Mouse (Mus musculus) kidney, embryonic 15.5 days (tissue): ENCODE data around the gene Tmem151b. TPM values are rescaled to one million over a fixed set of nuclear protein-coding genes. Genes with fewer than 3 reads are reported as not detected.

ENCODE experiments used
- ATAC-seq: fragments of 200-750 bp; cut with Nextera tagmentation; replicated peaks from 2 replicates; pipeline ENCODE4 v1.8.0; 2017; ENCODE audit warnings: moderate TSS enrichment; ENCODE audit not compliant: low FRiP score
- H3K27ac ChIP-seq: fragments of 300-500 bp; sonication (generic); 2 replicates; pipeline ENCODE4 v1.5.1; 2015; ENCODE audit warnings: mild to moderate bottlenecking, inconsistent platforms
- H3K27me3 ChIP-seq: fragments of 300-500 bp; sonication (generic); 2 replicates; pipeline ENCODE4 v1.6.1; 2015; ENCODE audit warnings: inconsistent platforms
- H3K36me3 ChIP-seq: fragments of 300-500 bp; sonication (generic); 2 replicates; pipeline ENCODE4 v1.6.1; 2015; ENCODE audit warnings: inconsistent platforms
- H3K4me1 ChIP-seq: fragments of 300-500 bp; sonication (generic); 2 replicates; pipeline ENCODE4 v1.6.1; 2015; ENCODE audit warnings: inconsistent platforms
- H3K4me2 ChIP-seq: fragments of 300-500 bp; sonication (generic); 2 replicates; pipeline ENCODE4 v1.6.1; 2015; ENCODE audit warnings: moderate library complexity, mild to moderate bottlenecking, inconsistent platforms
- H3K4me3 ChIP-seq: fragments of 300-500 bp; sonication (generic); replicated peaks from 2 replicates; pipeline ENCODE4 v1.5.1; 2015; ENCODE audit warnings: mild to moderate bottlenecking, inconsistent platforms
- H3K9ac ChIP-seq: fragments of 300-500 bp; sonication (generic); 2 replicates; pipeline ENCODE4 v1.6.1; 2015; ENCODE audit warnings: mild to moderate bottlenecking, inconsistent platforms
- H3K9me3 ChIP-seq: fragments of 300-500 bp; sonication (generic); replicated peaks from 2 replicates; pipeline ENCODE4 v1.6.1; 2016; ENCODE audit warnings: inconsistent platforms
- WGBS: fragments of 180-500 bp; shearing (Covaris S2); methylation state at CpG from one replicate; pipeline ENCODE4 v1.1.7; 2015; ENCODE audit warnings: mixed read lengths; 5-methylcytosine and 5-hydroxymethylcytosine counted together
- polyA plus RNA-seq: library from polyadenylated mRNA; unstranded; fragments of >200 nt; fragmentation: Nextera tagmentation; extraction: Ambion mirVana; gene quantifications from 2 replicates; pipeline ENCODE4 v1.2.1, GENCODE M21; 2015

Tmem151b gene
- polyA plus RNA-seq, 1 experiment from 2014 or later: 3.1 TPM

DNA sequence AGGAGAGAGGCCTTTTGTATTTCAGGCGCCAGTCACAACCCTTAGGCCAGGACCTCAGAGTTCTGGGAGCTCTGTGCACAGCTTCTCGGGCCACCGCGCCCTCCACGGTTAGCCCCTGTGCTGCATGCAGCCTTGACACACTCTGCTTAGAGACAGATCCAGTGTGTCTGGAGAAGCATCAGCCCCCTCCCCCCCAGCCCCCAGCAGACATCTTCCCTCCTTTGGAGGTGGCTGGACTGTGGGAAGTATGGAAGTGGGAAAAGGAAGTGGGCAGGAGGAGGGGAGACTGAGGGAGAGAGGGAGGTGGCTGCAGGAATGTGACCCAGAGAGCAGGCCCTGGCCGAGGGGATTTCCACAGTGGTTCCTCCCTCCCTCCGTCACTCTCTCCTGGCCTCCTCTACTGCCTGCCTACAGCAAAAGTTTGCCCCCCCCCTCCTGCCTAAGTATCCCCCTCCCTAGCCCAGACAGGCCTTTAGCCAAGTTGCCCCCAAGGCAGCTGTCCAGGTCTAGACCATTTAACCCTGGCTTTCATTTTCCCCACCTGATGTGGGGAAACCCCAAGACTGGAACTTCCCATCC lies 7.9 kb upstream of the Tmem151b start:
- ATAC-seq: no peak
- H3K36me3 ChIP-seq: no peaks in the 10 kb centered on the region
- peaks cover 32% of the 10 kb centered on the region for H3K27me3 ChIP-seq
- H3K27ac ChIP-seq: no peak overlapping the region
- H3K9me3 ChIP-seq: no peaks in the 10 kb centered on the region
- 61% methylated on average over 6 of the region's 7 CpGs for WGBS
- peak overlapping the region; percentile 74 for H3K4me2 ChIP-seq
- 0 out of 2 replicates have a peak overlapping the region, but pooled peaks have one; percentile 21 for H3K9ac ChIP-seq
- H3K4me3 ChIP-seq: peak overlapping the region; percentile 59; the same call in 1 of the 2 replicates
- H3K4me1 ChIP-seq: peaks cover 30% of the 10 kb centered on the region

DNA sequence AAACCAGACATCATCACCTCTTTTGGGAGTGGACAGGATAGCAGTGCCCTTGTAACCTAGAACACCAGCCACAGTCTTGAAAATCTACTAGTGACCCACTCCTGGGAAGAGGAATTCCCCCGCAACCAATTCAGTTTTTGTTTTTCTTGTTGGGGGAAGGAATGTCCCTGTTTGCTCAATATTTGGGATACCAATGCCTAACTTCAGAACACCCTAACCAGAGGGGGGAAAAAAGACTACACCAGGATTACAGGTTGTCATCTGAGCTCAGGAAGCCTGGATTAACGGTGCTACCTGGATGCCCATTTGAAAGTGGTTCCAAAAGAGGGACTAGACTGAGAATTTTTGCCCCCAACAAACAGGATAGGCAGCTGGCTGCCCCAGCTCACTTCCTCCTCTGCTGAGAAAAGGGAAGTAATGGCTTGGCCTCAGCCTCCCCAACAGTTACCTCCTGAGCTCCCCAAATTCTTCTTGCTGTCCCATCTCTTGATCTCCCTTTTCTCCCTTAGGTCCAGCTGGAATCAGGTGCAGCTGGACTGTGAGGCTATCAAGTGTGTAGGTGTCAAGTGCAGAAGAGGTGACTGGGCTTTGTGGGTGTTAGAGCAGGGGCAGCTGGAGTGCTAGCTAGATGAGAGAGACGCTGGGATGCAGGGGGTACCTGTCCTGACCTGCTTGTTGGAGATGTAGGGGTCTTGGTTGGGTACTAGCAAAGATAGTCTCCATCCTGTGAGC lies 7.2 kb upstream of the Tmem151b start:
- peak overlapping the region; percentile 59 for H3K4me3 ChIP-seq
- peaks cover 32% of the 10 kb centered on the region for H3K27me3 ChIP-seq
- H3K36me3 ChIP-seq: no peaks in the 10 kb centered on the region
- H3K9ac ChIP-seq: peak overlapping the region; percentile 49; the same call in 1 of the 2 replicates
- WGBS: 69% methylated on average over 3 of the region's 3 CpGs
- H3K9me3 ChIP-seq: no peaks in the 10 kb centered on the region
- no peak overlapping the region for H3K27ac ChIP-seq
- peaks cover 33% of the 10 kb centered on the region for H3K4me1 ChIP-seq
- peak overlapping the region; percentile 74 for H3K4me2 ChIP-seq
- ATAC-seq: no peak

DNA sequence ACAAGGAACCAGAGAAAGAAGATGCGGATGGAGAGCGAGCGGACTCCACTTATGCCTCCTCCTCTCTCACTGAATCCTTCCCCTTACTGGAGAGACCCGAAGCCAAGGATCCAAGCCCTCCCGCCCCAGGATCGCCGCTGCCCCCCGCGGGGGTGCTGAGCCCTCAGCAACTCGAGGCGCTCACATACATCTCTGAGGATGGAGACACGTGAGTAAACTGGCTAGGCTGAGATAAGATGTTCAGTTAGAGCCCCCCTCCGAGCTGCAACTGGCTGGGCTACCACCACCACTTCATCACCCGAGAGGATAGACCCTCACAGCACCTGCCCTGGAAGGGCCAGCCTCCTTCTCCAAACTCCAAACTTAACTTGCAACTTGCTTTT lies 6.6 kb upstream of the Tmem151b start:
- Histone ChIP-seq H3K4me1 (peaks cover 33% of the 10 kb centered on the region), H3K9me3 (no peaks in the 10 kb centered on the region), H3K4me3 (peak overlapping the region; percentile 59), H3K36me3 (no peaks in the 10 kb centered on the region), H3K4me2 (peak overlapping the region; percentile 74), H3K9ac (peak overlapping the region; percentile 49), H3K27me3 (peaks cover 37% of the 10 kb centered on the region), H3K27ac (no peak overlapping the region)
- ATAC-seq: no peak
- WGBS: 4% methylated on average over 14 of the region's 14 CpGs

DNA sequence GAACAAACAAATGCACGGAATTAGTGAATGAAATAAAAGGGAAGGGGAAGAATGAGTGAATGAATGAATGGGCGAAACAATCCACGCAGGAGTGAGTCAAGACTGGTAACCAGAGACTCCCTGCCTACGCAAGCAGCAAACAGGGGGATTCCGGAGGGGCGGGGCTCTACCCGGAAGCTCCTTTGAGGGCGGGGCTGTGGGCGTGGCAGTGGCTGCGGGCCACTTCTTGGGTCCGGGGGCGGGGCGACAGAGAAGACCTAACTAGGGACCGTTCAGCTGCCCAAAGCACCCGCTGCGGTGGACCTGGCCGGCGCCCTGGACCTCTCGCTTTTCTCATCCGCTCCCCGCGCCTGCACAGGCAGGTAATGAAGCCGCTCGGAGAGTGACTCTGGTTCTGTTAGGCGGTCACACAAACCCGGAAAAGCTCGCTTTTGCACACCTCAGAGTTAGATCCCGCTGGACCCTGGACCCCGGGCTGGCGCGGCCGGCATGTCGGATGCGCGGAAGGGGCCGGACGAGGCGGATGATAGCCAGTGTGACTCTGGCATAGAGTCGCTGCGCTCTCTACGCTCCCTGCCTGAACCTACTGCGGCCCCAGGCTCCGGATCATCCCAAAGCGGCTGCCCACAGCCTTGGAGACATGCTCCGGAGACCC lies 6.1 kb upstream of the Tmem151b start, which contains the start of gene Nfkbie:
Nfkbie (plus strand) TSS at position 252 of the 655 bp plus-strand sequence.
- no peaks in the 10 kb centered on the region for H3K9me3 ChIP-seq
- H3K27me3 ChIP-seq: peaks cover 42% of the 10 kb centered on the region
- H3K9ac ChIP-seq: peak within 1 kb of the TSS; percentile 49
- peak within 1 kb of the TSS; percentile 74 for H3K4me2 ChIP-seq
- under 1% methylated on average over 45 of the region's 45 CpGs for WGBS
- peak; percentile 85 for ATAC-seq
- no peak within 1 kb of the TSS for H3K27ac ChIP-seq
- H3K4me3 ChIP-seq: peak within 1 kb of the TSS; percentile 59
- H3K4me1 ChIP-seq: peaks cover 33% of the 10 kb centered on the region
- H3K36me3 ChIP-seq: no peaks in the 10 kb centered on the region

DNA sequence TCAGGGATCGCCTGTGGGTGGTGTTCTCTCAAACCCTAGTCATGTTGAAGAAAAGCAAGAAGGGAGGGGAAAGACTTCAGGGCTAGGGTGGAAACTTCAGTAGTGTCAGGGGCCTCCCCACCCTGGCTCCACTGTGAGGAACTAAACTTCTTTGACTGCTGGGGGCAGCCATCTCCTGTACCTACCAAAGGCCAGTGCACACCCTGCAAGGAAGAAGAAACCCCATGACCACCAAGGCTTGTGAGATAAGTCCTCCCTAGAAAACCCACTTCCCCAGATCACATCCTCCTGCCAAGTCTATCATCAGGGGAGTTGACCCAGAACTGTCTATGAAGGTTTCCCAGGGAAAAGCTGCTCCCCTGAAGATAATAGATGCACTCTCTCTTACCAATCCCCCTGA lies 4.9 kb upstream of the Tmem151b start:
- Histone ChIP-seq H3K36me3 (no peaks in the 10 kb centered on the region), H3K27me3 (peaks cover 46% of the 10 kb centered on the region), H3K9me3 (no peaks in the 10 kb centered on the region), H3K4me2 (no peak overlapping the region), H3K4me1 (peaks cover 43% of the 10 kb centered on the region), H3K27ac (no peak overlapping the region), H3K9ac (no peak overlapping the region), H3K4me3 (no peak overlapping the region)
- WGBS: 56% methylated on average over 1 of the region's 1 CpGs
- ATAC-seq: no peak

DNA sequence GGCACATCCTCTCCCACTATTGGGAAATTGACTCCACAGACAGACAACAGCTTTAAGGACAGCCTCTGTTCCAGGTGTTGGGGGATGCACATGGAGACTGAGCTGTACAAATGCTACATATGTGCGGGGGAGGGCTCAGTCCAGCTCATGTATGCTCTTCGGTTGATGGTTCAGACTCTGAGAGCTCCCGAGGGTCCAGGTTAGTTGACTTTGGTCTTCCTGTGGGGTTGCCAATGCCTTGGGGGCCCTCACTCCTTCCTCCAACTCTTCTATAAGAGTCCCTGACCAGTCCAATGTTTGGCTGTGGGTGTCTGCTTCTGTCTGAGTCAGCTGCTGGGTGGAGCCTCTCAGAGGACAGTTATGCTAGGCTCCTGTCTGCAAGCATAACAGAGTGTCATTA lies 3.6 kb upstream of the Tmem151b start:
- H3K9me3 ChIP-seq: no peaks in the 10 kb centered on the region
- H3K27ac ChIP-seq: no peak overlapping the region
- peaks cover 56% of the 10 kb centered on the region for H3K27me3 ChIP-seq
- no peaks in the 10 kb centered on the region for H3K36me3 ChIP-seq
- H3K4me3 ChIP-seq: no peak overlapping the region
- H3K4me2 ChIP-seq: no peak overlapping the region
- WGBS: 77% methylated on average over 3 of the region's 3 CpGs
- H3K4me1 ChIP-seq: peaks cover 44% of the 10 kb centered on the region
- no peak for ATAC-seq
- H3K9ac ChIP-seq: no peak overlapping the region

DNA sequence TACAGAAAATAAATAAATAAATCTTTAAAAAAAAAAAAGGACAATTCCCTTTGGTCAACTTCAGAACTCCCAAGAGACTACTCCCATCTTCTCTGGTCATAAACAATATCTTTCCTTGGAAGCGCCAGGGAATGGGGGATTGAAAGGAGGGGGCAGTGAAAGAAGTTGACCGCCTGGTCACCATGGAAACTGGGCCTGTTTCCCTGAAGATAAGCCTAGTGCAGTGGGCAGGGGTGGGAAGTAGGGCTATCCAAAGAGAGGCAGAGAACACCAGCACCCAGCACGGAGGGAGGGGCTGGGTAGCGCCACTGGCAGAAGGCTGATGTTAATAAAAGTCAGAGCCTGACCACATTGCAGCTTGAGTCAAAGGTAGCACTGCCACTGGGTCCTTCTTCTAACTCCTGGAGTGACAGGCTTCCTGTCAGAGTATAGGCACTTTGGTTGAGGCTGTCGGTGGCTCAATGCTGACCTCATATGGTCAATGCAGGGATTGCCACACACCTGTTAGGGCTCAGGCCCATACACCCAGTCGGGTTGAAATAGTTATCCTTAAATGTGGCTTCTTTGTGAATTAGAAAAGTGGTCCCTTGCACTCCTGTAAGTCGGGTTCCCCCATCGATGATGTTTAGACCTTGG lies 2.5 kb upstream of the Tmem151b start:
- Histone ChIP-seq H3K27me3 (peaks cover 61% of the 10 kb centered on the region), H3K27ac (no peak overlapping the region), H3K4me2 (no peak overlapping the region), H3K4me3 (no peak overlapping the region), H3K36me3 (no peaks in the 10 kb centered on the region), H3K9ac (no peak overlapping the region), H3K4me1 (peaks cover 32% of the 10 kb centered on the region), H3K9me3 (no peaks in the 10 kb centered on the region)
- WGBS: 5% methylated on average over 8 of the region's 8 CpGs
- no peak for ATAC-seq

DNA sequence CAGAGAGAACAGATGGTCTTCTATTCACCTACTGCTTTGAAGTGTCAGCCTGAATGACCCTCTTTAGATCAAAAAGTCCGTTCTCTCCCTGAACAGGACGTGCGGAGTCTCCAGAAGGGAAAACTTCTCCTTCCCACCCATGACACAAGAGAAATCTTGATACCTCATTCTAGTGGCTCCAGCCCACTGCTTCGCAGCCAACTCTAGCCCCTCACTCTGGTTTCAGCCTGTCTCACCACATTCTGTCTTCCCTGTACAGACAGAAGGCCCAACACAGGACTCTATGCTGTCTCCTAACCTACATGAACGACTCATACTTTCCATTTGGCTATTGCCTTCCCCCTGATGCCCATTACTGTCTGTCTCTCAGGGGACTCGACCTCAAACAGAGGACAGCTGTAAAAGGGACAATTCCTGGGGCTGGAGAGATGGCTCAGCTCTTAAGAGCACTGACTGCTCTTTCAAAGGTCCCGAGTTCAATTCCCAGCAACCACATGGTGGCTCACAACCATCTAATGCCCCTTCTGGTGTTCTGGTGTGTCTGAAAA lies 1.8 kb upstream of the Tmem151b start:
- ATAC-seq: no peak
- 29% methylated on average over 7 of the region's 7 CpGs for WGBS
- peaks cover 61% of the 10 kb centered on the region for H3K27me3 ChIP-seq
- no peak overlapping the region for H3K9ac ChIP-seq
- H3K27ac ChIP-seq: no peak overlapping the region
- H3K4me3 ChIP-seq: no peak overlapping the region
- no peaks in the 10 kb centered on the region for H3K36me3 ChIP-seq
- H3K9me3 ChIP-seq: no peaks in the 10 kb centered on the region
- H3K4me1 ChIP-seq: peaks cover 26% of the 10 kb centered on the region
- no peak overlapping the region for H3K4me2 ChIP-seq

DNA sequence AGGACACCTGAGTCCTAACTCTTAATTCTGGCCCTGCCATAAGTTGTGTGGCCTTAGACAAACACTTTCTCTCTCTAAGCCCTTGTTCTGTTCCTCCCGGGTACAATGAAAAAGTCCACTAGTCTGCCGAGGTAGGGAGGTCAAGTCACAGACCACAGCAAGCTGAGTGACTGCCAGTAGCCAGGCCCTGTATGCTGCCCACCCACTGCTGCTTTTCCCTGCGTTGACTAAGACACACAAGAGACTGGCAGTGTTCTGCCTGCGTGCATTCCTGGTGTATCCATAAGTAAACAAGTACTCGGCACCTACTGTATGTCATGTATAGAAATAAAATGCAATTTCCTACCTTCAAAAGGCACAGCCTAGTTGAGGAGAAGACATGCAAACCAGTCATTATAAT lies 776 bp upstream of the Tmem151b start:
- Histone ChIP-seq H3K27ac (no peak overlapping the region), H3K4me1 (peaks cover 25% of the 10 kb centered on the region), H3K9ac (no peak overlapping the region), H3K36me3 (no peaks in the 10 kb centered on the region), H3K9me3 (no peaks in the 10 kb centered on the region), H3K27me3 (peaks cover 68% of the 10 kb centered on the region), H3K4me3 (peak overlapping the region; percentile 57), H3K4me2 (peak overlapping the region; percentile 83)
- no peak for ATAC-seq
- 24% methylated on average over 5 of the region's 5 CpGs for WGBS

DNA sequence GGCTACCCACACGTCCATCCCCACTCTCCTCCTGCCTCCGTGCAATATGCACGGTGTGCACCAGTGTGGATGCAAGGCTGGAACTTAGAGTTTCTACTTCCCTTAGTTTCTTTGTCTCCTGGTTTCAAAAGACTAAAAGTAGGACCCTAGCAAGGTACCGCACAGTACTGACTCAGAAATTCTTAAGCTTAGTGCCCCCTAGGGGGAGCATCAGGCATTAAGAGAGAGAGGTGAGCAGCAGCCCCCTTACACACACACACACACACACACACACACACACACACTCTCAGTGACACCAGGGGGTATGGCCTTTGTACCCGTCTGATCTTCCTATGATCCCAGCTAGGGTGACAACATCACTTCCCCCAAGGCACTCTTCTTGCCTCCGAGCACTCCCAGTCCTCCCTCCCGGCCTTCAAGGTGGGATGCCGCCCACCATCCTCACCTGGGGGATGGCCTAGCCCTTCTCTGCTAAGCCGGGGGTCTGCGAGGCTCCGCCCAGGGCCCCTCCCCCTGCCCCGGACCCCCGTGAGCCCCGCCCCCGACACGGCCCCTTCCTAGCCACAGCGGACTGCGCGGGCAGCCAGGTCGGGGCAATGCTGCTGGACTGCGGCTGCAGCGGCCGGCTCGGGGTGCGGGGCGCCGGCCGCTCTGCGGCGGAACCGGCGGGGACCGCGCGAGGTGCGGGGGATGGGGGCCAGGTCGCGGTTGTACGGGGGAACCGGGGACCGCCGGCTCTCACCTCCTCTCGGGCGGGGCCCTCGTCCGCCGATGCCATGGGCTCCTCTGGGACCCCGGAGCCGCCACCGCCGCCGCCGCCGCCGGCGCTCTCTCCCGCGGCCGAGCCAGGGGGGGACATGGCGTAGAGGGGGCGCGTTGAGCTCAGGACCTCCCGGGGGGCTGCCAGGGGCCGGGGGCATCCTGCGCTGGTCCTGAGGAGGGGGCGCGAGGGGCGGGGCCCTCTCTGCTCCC lies 650 bp downstream of the Tmem151b start:
- 4% methylated on average over 45 of the region's 68 CpGs for WGBS
- H3K4me3 ChIP-seq: peak overlapping the region; percentile 57
- H3K27ac ChIP-seq: no peak overlapping the region; the same call in 1 of the 2 replicates
- ATAC-seq: peak; percentile 34
- H3K4me1 ChIP-seq: peaks cover 36% of the 10 kb centered on the region
- peak overlapping the region; percentile 83 for H3K4me2 ChIP-seq
- H3K9ac ChIP-seq: peak overlapping the region; percentile 61
- no peaks in the 10 kb centered on the region for H3K36me3 ChIP-seq
- H3K27me3 ChIP-seq: peaks cover 71% of the 10 kb centered on the region
- no peaks in the 10 kb centered on the region for H3K9me3 ChIP-seq
